Mouse (Mus musculus): ENCODE measurements at regions not wholly inside any gene's neighbourhood (a gene's known extent, or its start where the extent isn't known, plus 50 kb on each side); places are given as distances from the start of the nearest gene placed in this dataset.

DNA sequence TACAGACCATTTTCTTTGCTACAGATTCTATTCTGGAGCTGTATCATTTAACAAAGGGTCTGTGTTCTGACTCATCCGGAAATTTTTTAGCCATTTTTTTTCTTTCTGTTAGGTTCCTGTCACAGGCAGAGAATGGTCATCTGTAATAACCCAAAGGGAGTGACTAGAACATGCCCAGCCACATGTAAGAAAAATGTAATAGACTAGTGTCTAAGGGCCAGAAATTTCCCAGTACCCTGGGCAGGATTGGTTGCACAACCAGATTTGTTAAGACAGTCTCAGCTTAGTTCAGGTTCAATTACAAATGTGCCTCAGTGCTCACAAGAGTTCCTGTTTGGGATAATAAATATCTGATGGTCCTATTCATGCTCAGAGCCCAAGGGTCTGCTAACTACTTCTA lies 107.1 kb downstream of the Tes start:
- TF ChIP-seq EP300 (IDR thresholded peaks at IDR 0.05) (no peak), CTCF (IDR thresholded peaks at IDR 0.05) (no peak)
